Mouse (Mus musculus) testis, adult 2 months (tissue): Measurements from ENCODE around the gene Wdr45. TPM values are rescaled to one million over a fixed set of nuclear protein-coding genes. Genes with fewer than 3 reads are reported as not detected.
"Not testable (repeated sequence)": the region's sequence is repeated elsewhere in the genome, so short reads cannot be mapped to it uniquely, and the experiment has no call there.

Experiments
- H3K27ac ChIP-seq: fragments of 200-500 bp; 2 replicates; pipeline ENCODE4 v1.5.1; 2012; ENCODE audit warnings: low read depth, low read length; ENCODE audit not compliant: control insufficient read depth, insufficient read depth
- H3K27me3 ChIP-seq: fragments of 200-500 bp; 2 replicates; pipeline ENCODE4 v1.6.1; 2012; ENCODE audit warnings: mild to moderate bottlenecking, low read length, moderate library complexity; ENCODE audit not compliant: control insufficient read depth, insufficient read depth
- H3K36me3 ChIP-seq: fragments of 200-500 bp; 2 replicates; pipeline ENCODE4 v1.6.1; 2012; ENCODE audit warnings: mild to moderate bottlenecking, low read length; ENCODE audit not compliant: control insufficient read depth, insufficient read depth
- H3K4me1 ChIP-seq: fragments of 200-500 bp; 2 replicates; pipeline ENCODE4 v1.6.1; 2012; ENCODE audit warnings: low read length; ENCODE audit not compliant: control insufficient read depth, insufficient read depth
- H3K4me3 ChIP-seq: fragments of 200-500 bp; 2 replicates; pipeline ENCODE4 v1.5.1; 2012; ENCODE audit warnings: low read depth, mild to moderate bottlenecking, low read length, moderate library complexity, mixed read lengths; ENCODE audit not compliant: control insufficient read depth
- CTCF ChIP-seq: fragments of 200-500 bp; IDR thresholded peaks from 2 replicates; pipeline ENCODE4 v1.5.1; 2012; ENCODE audit warnings: low read depth, mild to moderate bottlenecking, inconsistent platforms, low read length, moderate library complexity; ENCODE audit not compliant: control insufficient read depth, insufficient read depth, insufficient replicate concordance
- POLR2A ChIP-seq: fragments of 200-500 bp; IDR thresholded peaks from 2 replicates; pipeline ENCODE4 v1.6.1; 2012; ENCODE audit warnings: low read depth, mild to moderate bottlenecking, inconsistent platforms, low read length, moderate library complexity; ENCODE audit not compliant: control insufficient read depth
- polyA plus RNA-seq: library from polyadenylated mRNA; depleted of rRNA; stranded (reverse); fragments of >200 nt; gene quantifications from 2 replicates; pipeline ENCODE4 v1.2.3, GENCODE M21; 2012; rRNA removed

Wdr45 gene
- polyA plus RNA-seq: 8.0 and 9.4 TPM in 2 replicates

DNA sequence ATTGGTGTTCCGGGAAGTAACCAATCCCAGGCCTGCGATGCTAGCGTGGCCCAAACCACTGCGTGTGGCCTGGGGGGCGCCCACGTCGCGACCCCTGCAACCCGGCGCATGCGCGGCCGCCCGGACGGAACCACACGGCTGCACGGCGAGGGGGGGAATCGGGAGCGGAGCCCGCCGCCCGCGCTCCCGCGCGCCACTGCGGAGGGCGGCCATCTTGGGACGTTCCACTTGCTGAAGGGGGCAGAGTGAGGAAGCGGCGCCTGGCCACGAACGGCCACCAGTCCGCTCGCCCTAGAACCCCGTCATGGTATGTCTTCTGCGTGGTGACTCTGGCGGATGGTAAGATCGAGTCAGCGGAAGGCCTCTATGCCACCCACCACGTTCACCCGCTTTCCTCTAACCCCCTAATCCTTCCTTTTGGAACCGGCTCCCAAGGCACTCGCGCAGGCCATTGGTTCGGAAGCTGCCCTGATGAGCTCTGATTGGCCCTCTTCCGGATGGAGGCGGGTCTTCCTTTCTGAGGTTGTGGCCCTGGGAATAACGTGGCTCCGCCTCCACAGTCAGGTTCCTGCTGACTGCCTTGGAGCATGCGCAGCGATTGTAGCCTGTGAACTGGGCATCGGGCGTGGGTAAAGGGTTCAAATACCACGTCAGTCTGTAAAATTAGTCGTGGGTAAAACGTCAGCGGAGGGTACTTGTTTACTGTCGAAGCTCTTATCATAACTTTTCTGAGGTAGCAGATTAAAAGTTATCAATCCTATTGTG lies at the start of gene Wdr45:
Gene Wdr45, plus strand, starts transcription at position 199 of the 765 bp plus-strand sequence.
- H3K27me3 ChIP-seq, H3K4me1 ChIP-seq, H3K36me3 ChIP-seq: not testable (repeated sequence)
- H3K4me3 ChIP-seq: peak within 1 kb of the TSS; percentile 62
- peak within 1 kb of the TSS; percentile 83 for H3K27ac ChIP-seq

DNA sequence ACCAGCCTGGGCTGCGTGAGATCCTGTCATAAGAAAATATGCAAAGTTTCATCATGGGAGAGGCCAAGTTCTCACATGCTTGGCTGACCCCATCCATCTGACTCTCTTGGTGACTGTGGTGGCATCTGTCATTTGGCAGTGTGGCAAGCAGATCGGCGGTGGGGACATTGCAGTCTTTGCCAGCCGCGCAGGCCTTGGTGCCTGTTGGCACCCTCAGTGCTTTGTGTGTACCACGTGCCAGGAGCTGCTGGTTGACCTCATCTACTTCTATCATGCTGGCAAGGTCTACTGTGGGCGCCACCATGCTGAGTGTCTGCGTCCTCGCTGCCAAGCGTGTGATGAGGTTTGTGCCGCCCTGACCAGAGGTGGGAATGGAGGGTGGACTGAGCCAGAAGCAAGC lies 49.3 kb upstream of the Wdr45 start:
- no peak for TF ChIP-seq CTCF
- no peak for TF ChIP-seq POLR2A
- no peaks in the 10 kb centered on the region for H3K27me3 ChIP-seq
- no peak overlapping the region for H3K4me3 ChIP-seq
- H3K4me1 ChIP-seq: no peaks in the 10 kb centered on the region
- H3K27ac ChIP-seq: no peak overlapping the region
- no peaks in the 10 kb centered on the region for H3K36me3 ChIP-seq

DNA sequence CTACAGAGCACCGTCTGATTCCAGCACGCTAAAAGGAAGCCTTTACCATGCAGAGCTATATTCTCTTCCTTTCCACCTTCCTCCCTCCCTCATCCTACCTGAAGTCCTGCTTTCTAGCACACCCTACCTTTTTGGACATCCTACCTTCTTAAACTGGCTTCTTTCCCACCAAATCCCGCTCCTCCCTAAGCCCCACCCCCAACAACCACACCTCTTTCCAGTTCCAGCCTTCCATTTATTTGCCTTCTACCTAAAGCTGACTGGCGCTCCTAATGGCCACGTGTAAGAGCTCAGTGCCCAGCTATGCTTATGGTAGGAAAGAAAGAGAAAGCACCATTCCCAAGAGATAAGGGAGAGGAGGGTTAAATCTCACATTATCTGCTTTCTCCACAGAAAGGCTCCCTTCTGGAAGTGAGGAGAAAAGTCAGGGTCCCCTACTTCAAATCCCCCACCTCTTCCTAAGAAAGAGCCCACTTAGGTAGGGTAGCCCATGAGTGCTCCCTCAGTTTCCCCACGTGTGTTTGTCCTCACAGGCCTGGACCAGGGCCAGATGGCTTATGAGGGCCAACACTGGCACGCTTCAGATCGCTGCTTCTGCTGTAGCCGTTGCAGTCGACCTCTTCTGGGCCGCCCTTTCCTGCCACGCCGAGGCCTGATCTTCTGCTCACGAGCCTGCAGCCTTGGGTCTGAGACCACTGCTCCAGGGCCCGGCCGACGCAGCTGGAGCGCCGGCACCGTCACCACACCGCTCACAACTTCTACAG lies 48.2 kb upstream of the Wdr45 start:
- Histone ChIP-seq H3K4me1 (peaks cover 5% of the 10 kb centered on the region), H3K4me3 (no peak overlapping the region), H3K27me3 (no peaks in the 10 kb centered on the region), H3K36me3 (no peaks in the 10 kb centered on the region), H3K27ac (no peak overlapping the region)
- TF ChIP-seq POLR2A (no peak), CTCF (no peak)

DNA sequence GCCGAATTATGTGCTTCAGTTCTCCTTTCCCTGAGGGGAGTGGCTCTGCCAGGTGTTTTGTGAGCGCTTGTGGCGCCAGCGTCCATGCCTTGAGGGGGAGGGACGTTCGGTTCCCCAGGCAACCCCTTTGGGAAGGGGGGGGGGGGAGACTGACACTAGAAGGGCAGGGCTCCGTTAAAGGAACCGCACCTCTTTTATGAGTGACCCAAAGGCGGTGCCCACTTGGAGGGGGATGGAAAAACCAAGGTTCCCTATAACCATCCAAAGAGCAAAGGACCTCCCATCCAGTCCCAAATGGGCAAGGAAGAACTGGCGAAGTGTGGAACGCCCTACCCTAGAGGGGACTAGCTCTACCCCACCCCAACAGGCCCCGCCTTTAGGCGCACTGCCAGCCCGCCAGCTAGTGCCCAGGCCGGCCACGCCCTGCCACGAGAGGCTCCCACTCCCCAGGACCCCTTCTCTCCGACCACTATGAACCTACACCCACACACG lies 43.7 kb upstream of the Wdr45 start:
- Histone ChIP-seq H3K4me3 (peak overlapping the region; percentile 84), H3K27me3 (no peaks in the 10 kb centered on the region), H3K27ac (peak overlapping the region; percentile 78), H3K36me3 (no peaks in the 10 kb centered on the region), H3K4me1 (peaks cover 25% of the 10 kb centered on the region)
- no peak for TF ChIP-seq POLR2A
- no peak for TF ChIP-seq CTCF

DNA sequence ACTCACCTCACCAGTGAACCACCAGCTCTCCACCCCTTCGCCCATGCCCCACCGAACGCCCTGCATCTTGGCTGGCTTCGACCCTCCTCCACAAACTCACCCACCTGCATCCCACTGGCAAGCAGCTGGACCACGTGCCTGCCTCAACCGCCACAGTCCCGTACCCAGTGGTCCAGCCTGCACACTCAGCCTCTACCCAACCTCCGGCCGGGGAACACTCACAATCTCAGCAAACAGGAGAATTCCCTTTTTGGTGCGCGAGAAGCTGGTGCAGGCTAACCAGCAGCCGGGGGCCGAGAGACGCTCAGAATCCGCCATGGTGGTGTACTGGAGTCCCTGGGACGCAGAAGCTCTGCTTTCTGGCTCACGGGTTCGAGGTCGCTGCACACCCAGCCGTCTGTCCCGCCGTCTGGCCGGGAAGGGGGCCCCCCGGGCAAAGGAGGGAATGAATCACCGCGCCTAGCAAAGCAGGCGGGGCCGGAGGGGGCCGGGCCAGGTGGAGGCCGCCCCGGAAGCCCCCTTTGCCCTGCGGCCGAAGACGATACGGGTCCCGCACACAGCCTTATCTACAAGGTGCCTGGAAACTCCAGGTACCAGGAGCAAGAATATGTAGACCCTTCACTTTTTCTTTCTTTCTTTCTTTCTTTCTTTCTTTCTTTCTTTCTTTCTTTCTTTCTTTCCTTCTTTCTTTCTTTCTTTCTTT lies 43.1 kb upstream of the Wdr45 start, which contains the start of gene Plp2:
Gene Plp2, minus strand, starts transcription at position 470 of the 703 bp plus-strand sequence.
- Histone ChIP-seq H3K4me3 (peak within 1 kb of the TSS; percentile 84), H3K27me3 (no peaks in the 10 kb centered on the region), H3K36me3 (no peaks in the 10 kb centered on the region), H3K4me1 (peaks cover 25% of the 10 kb centered on the region), H3K27ac (peak within 1 kb of the TSS; percentile 78)
- no peak for TF ChIP-seq CTCF
- TF ChIP-seq POLR2A: no peak

DNA sequence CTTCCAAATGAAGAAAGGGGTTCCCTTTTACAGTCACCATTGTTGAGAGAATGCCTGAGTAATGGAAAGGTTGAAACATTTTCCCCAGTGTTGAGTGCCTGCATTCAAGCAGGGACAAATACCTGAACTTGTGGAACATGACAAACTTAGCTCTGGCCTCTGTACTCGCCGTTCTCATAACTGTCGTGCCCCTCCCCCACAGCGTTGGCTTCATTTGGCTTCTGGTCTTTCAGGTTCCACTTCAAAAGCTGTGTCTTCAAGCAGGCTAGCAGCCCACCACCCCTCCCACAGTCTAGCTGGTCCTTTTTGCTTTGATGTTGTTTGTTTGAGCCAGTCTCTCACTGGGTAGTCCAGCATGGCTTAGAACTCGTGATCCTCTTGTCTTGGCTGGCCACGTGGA lies 41.4 kb upstream of the Wdr45 start:
- Histone ChIP-seq H3K4me3 (no peak overlapping the region), H3K27ac (no peak overlapping the region)
- TF ChIP-seq POLR2A (no peak), CTCF (no peak)

More for the DNA sequence above, 41.4 kb upstream of the Wdr45 start:
- Histone ChIP-seq H3K27me3 (no peaks in the 10 kb centered on the region), H3K4me1 (peaks cover 25% of the 10 kb centered on the region), H3K36me3 (no peaks in the 10 kb centered on the region)
